Mouse (Mus musculus) forebrain, embryonic 16.5 days (tissue): ENCODE data around the gene Unc45b. TPM values are rescaled to one million over a fixed set of nuclear protein-coding genes. Genes with fewer than 3 reads are reported as not detected.

ENCODE experiments used
- ATAC-seq: fragments of 200-750 bp; cut with Nextera tagmentation; 2 replicates; pipeline ENCODE4 v1.8.0; 2017; ENCODE audit warnings: mild to moderate bottlenecking, moderate library complexity
- H3K27ac ChIP-seq: fragments of 300-500 bp; sonication (generic); 2 replicates; pipeline ENCODE4 v1.5.1; 2014; ENCODE audit warnings: low read length, control low read depth
- H3K27me3 ChIP-seq: fragments of 300-500 bp; sonication (generic); replicated peaks from 2 replicates; pipeline ENCODE4 v1.6.1; 2014; ENCODE audit warnings: low read length; ENCODE audit not compliant: control insufficient read depth, insufficient read depth
- H3K36me3 ChIP-seq: fragments of 300-500 bp; sonication (generic); 2 replicates; pipeline ENCODE4 v1.6.1; 2014; ENCODE audit not compliant: control insufficient read depth, insufficient read depth
- H3K4me1 ChIP-seq: fragments of 300-500 bp; sonication (generic); replicated peaks from 2 replicates; pipeline ENCODE4 v1.6.1; 2014; ENCODE audit warnings: low read length; ENCODE audit not compliant: control insufficient read depth, insufficient read depth
- H3K4me2 ChIP-seq: fragments of 300-500 bp; sonication (generic); 2 replicates; pipeline ENCODE4 v1.6.1; 2014; ENCODE audit warnings: mild to moderate bottlenecking, low read length, control low read depth
- H3K4me3 ChIP-seq: fragments of 300-500 bp; sonication (generic); replicated peaks from 2 replicates; pipeline ENCODE4 v1.5.1; 2014; ENCODE audit warnings: mild to moderate bottlenecking, low read length, control low read depth
- H3K9ac ChIP-seq: fragments of 300-500 bp; sonication (generic); replicated peaks from 2 replicates; pipeline ENCODE4 v1.6.1; 2014; ENCODE audit warnings: low read depth, low read length, control low read depth
- H3K9me3 ChIP-seq: fragments of 300-500 bp; sonication (generic); 2 replicates; pipeline ENCODE4 v1.6.1; 2016; ENCODE audit warnings: low read length; ENCODE audit not compliant: control insufficient read depth
- WGBS: fragments of 180-500 bp; shearing (Covaris S2); extraction: QIAGEN DNeasy Blood & Tissue Kit; methylation state at CpG from one replicate; pipeline ENCODE4 v1.1.7; 2014; 5-methylcytosine and 5-hydroxymethylcytosine counted together
- polyA plus RNA-seq: library from polyadenylated mRNA; unstranded; fragments of >200 nt; fragmentation: Nextera tagmentation; extraction: Ambion mirVana; gene quantifications from 2 replicates; pipeline ENCODE4 v1.2.1, GENCODE M21; 2015

Unc45b gene
- polyA plus RNA-seq, 1 experiment from 2014 or later = 1.6 TPM

DNA sequence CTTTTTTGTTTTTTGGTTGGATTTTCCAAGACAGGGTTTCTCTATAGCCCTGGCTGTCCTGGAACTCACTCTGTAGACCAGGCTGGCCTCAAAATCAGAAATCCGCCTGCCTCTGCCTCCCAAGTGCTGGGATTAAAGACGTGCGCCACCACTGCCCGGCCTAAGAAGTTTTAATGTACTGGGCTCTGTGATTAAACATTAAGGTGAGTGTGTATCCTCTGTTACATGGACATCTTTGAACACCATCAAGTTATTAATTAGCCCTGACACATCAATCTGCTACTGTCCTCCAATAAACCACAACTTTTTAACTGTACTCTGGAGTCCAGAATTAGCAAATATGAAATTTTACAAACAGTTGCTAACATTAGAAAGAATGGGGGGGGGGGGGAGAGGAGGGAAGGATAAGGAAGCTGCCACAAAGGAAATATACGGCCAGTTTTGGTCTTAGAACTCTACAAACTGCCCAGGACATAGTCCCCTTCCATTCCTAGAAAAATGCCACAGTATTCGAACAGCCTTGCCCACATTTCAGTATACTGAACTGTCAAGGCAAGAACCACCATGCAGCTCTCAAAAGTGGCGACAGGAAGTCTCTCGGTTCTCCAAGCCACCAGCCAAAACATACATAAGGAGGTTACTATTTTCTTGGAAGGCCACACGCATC is 40.7 kb upstream of the Unc45b start:
- Histone ChIP-seq H3K4me2 (peak overlapping the region; percentile 48), H3K9ac (no peak overlapping the region), H3K4me1 (peaks cover 16% of the 10 kb centered on the region), H3K4me3 (peak overlapping the region; percentile 58), H3K9me3 (no peaks in the 10 kb centered on the region), H3K36me3 (no peaks in the 10 kb centered on the region), H3K27me3 (no peaks in the 10 kb centered on the region), H3K27ac (no peak overlapping the region)
- 63% methylated on average over 9 of the region's 9 CpGs for WGBS
- ATAC-seq = no peak

DNA sequence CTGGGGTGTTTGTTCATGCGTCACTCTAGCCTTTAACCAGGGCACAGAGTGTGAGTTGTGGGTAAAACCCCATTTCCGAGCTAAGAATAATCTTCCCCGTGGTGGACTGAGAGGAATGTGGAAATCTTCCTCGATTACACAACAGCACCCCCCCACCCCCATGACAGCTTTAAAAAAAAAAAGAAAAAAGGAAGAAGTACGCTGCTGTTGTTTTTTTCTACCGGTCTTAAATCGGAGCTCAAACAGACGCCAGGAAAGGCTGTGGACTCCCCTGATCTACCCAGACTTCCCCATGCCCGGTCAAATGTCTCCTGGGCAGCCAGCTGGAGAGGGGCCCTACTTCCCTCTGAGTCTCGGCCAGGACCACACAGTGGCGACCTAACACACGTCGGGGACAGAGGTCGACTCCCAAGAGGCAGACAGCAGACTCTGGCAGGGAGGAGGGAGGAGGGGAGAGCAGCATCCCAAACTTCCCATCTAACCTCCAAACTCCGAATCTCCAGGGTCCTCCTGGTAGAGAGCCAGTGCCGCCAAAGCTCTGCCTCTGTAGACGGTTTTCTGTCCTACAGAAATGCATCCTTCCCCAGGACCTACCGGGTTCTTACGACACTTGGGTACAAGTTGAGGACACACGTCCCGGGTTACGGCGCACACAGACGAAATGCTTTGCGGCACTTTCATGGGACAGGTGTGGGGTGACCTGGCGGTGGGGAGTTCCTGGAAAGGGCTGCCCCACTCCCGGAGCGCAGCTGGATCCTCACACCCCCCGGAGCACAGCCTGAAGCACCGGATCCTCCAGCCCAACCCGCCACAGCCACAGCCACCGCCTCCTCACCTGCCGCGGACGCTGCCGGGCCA is 39.9 kb upstream of the Unc45b start:
- Histone ChIP-seq H3K9ac (peak overlapping the region; percentile 55), H3K4me3 (peak overlapping the region; percentile 58), H3K4me1 (peaks cover 16% of the 10 kb centered on the region), H3K36me3 (no peaks in the 10 kb centered on the region), H3K27me3 (no peaks in the 10 kb centered on the region), H3K9me3 (no peaks in the 10 kb centered on the region), H3K4me2 (peak overlapping the region; percentile 48), H3K27ac (no peak overlapping the region)
- 6% methylated on average over 36 of the region's 36 CpGs for WGBS
- peak; percentile 21 for ATAC-seq

DNA sequence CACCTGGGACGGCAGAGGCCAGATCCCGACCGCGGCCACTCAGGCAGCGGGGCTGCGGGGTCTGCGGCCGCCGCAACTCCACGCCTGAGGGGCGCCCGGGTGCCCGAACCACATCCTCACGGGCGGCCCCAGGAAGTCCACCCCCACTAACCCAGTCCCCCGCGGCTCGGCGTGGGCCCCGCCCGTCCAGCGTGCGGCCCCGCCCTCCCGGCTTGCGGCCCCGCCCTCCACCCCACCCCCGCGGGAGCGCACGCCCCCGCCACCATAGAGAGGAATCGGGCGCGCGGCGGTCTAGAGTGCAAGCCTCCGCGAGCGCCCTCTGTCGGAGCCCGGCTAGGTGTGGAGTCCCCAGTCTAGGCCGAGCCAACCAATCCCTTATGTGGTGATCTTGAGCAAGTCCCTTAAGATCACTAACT is 39.3 kb upstream of the Unc45b start, which contains the start of gene Rffl:
TSS of gene Rffl (minus strand) at position 180 of the 416 bp plus-strand sequence.
- Histone ChIP-seq H3K27me3 (no peaks in the 10 kb centered on the region), H3K9ac (peak within 1 kb of the TSS; percentile 55), H3K4me3 (peak within 1 kb of the TSS; percentile 58), H3K27ac (no peak within 1 kb of the TSS), H3K4me2 (peak within 1 kb of the TSS; percentile 48), H3K4me1 (peaks cover 16% of the 10 kb centered on the region), H3K36me3 (no peaks in the 10 kb centered on the region), H3K9me3 (no peaks in the 10 kb centered on the region)
- WGBS = under 1% methylated on average over 39 of the region's 43 CpGs
- peak; percentile 97 for ATAC-seq

DNA sequence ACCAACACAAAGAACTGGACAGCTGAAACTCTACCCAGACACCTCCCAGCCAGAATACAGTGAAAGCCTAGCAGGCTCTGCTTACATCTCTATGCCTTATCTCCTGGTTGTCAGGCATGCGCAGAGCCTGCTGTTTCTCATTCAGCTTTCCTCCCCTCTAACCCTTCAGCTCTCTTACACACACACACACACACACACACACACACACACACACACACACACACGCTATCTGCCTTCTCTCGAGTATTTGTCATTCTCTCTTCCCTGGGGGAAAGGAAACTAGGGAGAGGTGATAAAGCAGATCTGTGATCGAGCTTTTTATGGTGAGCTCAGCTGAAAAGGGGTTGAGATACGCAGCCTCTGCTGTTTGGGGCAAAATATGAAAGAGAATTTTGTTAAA is 35.4 kb upstream of the Unc45b start:
- Histone ChIP-seq H3K4me3 (no peak overlapping the region), H3K9me3 (no peaks in the 10 kb centered on the region), H3K36me3 (no peaks in the 10 kb centered on the region), H3K4me1 (0 out of 2 replicates have a peak, but pooled peaks cover 6% of the 10 kb centered on the region), H3K27me3 (no peaks in the 10 kb centered on the region), H3K27ac (no peak overlapping the region), H3K9ac (no peak overlapping the region), H3K4me2 (no peak overlapping the region)
- whole genome bisulfite sequencing = 85% methylated on average over 5 of the region's 5 CpGs
- ATAC-seq = no peak

DNA sequence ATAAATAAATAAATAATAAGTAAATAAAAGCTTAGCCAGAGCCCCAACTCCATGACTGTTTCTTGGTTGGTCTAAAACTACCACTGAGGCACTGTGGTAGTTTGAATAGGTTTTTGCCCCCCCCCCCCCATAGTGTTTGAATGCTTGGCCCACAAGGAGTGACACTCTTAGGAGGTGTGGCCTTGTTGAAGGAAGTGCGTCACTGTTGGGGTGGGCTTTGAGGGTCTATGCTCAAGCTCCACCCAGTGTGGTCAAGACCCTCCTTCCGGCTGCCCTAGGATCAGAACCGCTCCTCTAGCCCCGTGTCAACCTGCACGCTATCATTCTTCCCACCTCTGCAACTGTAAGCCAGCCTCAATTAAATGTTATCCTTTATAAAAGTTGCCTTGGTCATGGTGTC is 34.7 kb upstream of the Unc45b start:
- Histone ChIP-seq H3K9me3 (no peaks in the 10 kb centered on the region), H3K27me3 (no peaks in the 10 kb centered on the region), H3K4me3 (no peak overlapping the region), H3K4me1 (0 out of 2 replicates have a peak, but pooled peaks cover 2% of the 10 kb centered on the region), H3K4me2 (no peak overlapping the region), H3K9ac (no peak overlapping the region), H3K36me3 (no peaks in the 10 kb centered on the region), H3K27ac (no peak overlapping the region)
- 96% methylated on average over 5 of the region's 5 CpGs for WGBS
- no peak for ATAC-seq

DNA sequence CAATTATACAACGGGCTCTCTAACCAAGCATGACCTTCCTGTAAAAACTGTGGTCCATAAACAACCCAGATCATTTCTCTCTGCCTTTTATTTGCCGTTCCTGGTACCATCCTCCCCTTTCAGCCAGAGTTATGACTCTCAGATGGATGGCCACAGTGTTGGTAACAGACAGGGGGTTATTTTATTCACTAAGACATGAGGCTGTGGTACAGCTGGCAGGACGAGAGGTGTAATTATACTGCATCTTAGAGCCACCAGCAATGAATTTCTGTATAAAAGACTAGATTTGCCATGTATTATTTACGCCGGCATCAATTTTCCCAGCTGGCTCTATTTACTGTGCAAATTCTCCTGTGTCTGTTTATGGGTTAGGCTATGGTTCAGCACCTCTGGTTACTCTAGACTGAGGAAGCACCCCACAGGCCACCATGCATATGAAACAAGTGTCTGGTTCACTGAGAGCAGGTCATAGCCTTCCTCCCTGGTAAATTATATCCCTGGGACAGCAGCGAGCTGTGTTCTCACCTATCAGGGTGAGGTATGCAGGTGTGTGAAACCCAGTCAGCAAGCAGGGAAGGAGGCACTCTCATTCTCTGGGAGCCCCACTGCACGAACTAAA is 32.5 kb upstream of the Unc45b start:
- H3K4me3 ChIP-seq = no peak overlapping the region
- no peak overlapping the region for H3K4me2 ChIP-seq
- H3K27me3 ChIP-seq = no peaks in the 10 kb centered on the region
- H3K27ac ChIP-seq = no peak overlapping the region
- H3K4me1 ChIP-seq = no peaks in the 10 kb centered on the region
- ATAC-seq = no peak
- WGBS = 76% methylated on average over 7 of the region's 7 CpGs
- no peak overlapping the region for H3K9ac ChIP-seq
- no peaks in the 10 kb centered on the region for H3K9me3 ChIP-seq
- H3K36me3 ChIP-seq = no peaks in the 10 kb centered on the region

DNA sequence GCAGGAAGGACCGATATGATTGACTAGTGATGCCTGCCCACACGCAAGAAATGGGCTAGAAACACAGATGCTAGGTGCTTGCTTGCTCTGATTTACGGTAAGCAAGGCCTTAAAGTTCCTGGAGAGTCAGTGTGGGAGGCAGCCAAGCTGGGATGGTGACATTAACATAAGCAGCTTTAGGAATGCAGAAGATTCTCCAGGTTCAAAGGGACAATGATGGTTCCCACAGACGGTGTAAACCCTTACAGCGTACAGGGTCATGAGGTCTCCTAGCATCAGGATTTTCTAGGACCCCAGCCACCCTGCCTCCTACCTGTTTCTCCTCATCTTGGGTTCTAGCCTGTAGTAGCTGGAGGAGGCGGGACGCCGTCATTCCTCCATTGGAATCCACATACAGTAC is 27.2 kb upstream of the Unc45b start:
- Histone ChIP-seq H3K27ac (no peak overlapping the region), H3K9me3 (no peaks in the 10 kb centered on the region), H3K4me2 (no peak overlapping the region), H3K4me3 (no peak overlapping the region), H3K36me3 (no peaks in the 10 kb centered on the region), H3K27me3 (no peaks in the 10 kb centered on the region), H3K4me1 (peaks cover 6% of the 10 kb centered on the region), H3K9ac (no peak overlapping the region)
- 73% methylated on average over 8 of the region's 8 CpGs for WGBS
- ATAC-seq = no peak

DNA sequence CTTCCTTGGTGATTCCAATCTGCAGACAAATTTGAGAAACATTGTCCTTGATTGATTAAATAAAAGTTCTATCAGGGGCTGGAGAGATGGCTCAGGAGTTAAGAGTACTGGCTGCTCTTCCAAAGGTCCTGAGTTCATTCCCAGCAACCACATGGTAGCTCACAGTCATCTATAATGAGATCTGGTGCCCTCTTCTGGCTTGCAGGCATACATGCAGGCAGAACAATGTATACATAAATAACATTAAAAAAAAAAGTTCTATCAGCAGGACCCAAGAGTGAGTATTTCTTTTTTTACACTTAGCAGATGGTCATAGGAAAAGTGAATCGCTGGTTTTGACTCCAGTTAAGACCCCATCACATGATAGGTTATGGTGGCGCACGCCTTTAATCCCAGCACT is 23.8 kb upstream of the Unc45b start:
- H3K4me3 ChIP-seq = no peak overlapping the region
- H3K4me2 ChIP-seq = no peak overlapping the region
- 95% methylated on average over 3 of the region's 3 CpGs for WGBS
- peaks cover 24% of the 10 kb centered on the region for H3K4me1 ChIP-seq
- no peaks in the 10 kb centered on the region for H3K9me3 ChIP-seq
- no peak overlapping the region for H3K9ac ChIP-seq
- H3K27ac ChIP-seq = no peak overlapping the region
- H3K36me3 ChIP-seq = no peaks in the 10 kb centered on the region
- no peaks in the 10 kb centered on the region for H3K27me3 ChIP-seq
- no peak for ATAC-seq

DNA sequence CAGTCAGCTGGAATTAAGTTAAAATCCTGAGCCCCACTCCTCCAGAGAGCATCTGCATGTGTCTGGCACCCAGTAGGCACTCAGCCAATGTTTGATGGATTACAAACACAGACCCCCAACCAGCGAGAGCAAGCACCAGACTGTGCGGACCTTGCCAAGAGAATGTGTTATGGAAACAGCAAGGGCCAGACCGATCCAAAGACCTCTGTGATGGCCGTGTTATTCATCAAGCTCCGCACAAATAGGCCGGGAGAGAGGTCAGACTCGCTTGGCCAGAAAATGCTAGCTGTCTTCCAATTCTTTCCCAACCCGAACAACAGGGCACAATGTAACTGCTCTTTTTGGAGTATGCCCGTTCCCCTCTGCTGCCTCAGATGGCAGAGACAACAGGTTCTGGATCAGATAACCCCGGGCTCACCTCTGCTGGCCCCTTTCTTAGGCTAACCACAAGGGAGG is 21.8 kb upstream of the Unc45b start:
- Histone ChIP-seq H3K4me2 (peak overlapping the region; percentile 19), H3K4me1 (peaks cover 24% of the 10 kb centered on the region), H3K27me3 (no peaks in the 10 kb centered on the region), H3K27ac (no peak overlapping the region), H3K9ac (no peak overlapping the region; the same call in 1 of the 2 replicates), H3K36me3 (no peaks in the 10 kb centered on the region), H3K4me3 (no peak overlapping the region), H3K9me3 (no peaks in the 10 kb centered on the region)
- 31% methylated on average over 10 of the region's 10 CpGs for WGBS
- peak; percentile 63; the same call in 1 of the 2 replicates for ATAC-seq
